Mouse (Mus musculus) liver, embryonic 16.5 days (tissue): ENCODE data around the gene Lgr6. TPM values are rescaled to one million over a fixed set of nuclear protein-coding genes. Genes with fewer than 3 reads are reported as not detected.

Source experiments
- ATAC-seq: fragments of 200-750 bp; cut with Nextera tagmentation; 2 replicates; pipeline ENCODE4 v1.8.0; 2017; ENCODE audit warnings: low read depth, mild to moderate bottlenecking, moderate number of reproducible peaks, moderate library complexity
- H3K27ac ChIP-seq: fragments of 300-500 bp; sonication (generic); 2 replicates; pipeline ENCODE4 v1.5.1; 2014; ENCODE audit warnings: mild to moderate bottlenecking, low read length
- H3K27me3 ChIP-seq: fragments of 300-500 bp; sonication (generic); 2 replicates; pipeline ENCODE4 v1.6.1; 2014; ENCODE audit warnings: low read depth, low read length, mixed read lengths; ENCODE audit not compliant: control insufficient read depth, insufficient read depth
- H3K36me3 ChIP-seq: fragments of 300-500 bp; sonication (generic); 2 replicates; pipeline ENCODE4 v1.6.1; 2014; ENCODE audit warnings: mild to moderate bottlenecking; ENCODE audit not compliant: control insufficient read depth, insufficient read depth
- H3K4me1 ChIP-seq: fragments of 300-500 bp; sonication (generic); 2 replicates; pipeline ENCODE4 v1.6.1; 2014; ENCODE audit warnings: low read depth, low read length, mixed read lengths; ENCODE audit not compliant: control insufficient read depth
- H3K4me2 ChIP-seq: fragments of 300-500 bp; sonication (generic); 2 replicates; pipeline ENCODE4 v1.6.1; 2014; ENCODE audit warnings: low read depth, low read length, mixed read lengths
- H3K4me3 ChIP-seq: fragments of 300-500 bp; sonication (generic); 2 replicates; pipeline ENCODE4 v1.5.1; 2014; ENCODE audit warnings: low read depth, mild to moderate bottlenecking, low read length
- H3K9ac ChIP-seq: fragments of 300-500 bp; sonication (generic); 2 replicates; pipeline ENCODE4 v1.6.1; 2014; ENCODE audit warnings: low read depth, low read length
- H3K9me3 ChIP-seq: fragments of 300-500 bp; sonication (generic); replicated peaks from 2 replicates; pipeline ENCODE4 v1.6.1; 2016; ENCODE audit warnings: low read length; ENCODE audit not compliant: control insufficient read depth
- WGBS: fragments of 180-500 bp; shearing (Covaris S2); extraction: QIAGEN DNeasy Blood & Tissue Kit; methylation state at CpG from one replicate; pipeline ENCODE4 v1.1.7; 2014; ENCODE audit not compliant: insufficient replicate concordance; 5-methylcytosine and 5-hydroxymethylcytosine counted together
- polyA plus RNA-seq: library from polyadenylated mRNA; unstranded; fragments of >200 nt; fragmentation: Nextera tagmentation; extraction: Ambion mirVana; gene quantifications from 2 replicates; pipeline ENCODE4 v1.2.1, GENCODE M21; 2015

The Lgr6 gene
- polyA plus RNA-seq, 1 experiment from 2014 or later, result 0.08 TPM

GRCm38 (mm10) chr1:134962053-134962803 lies 142.8 kb downstream of the Lgr6 start, which contains the start of gene Ube2t:
TSS of gene Ube2t (plus strand) at chr1:134962565.
- Histone ChIP-seq H3K27ac (peak within 1 kb of the TSS; percentile 67), H3K27me3 (no peaks in the 10 kb centered on the region), H3K4me3 (peak within 1 kb of the TSS; percentile 71), H3K9ac (peak within 1 kb of the TSS; percentile 77), H3K36me3 (no peaks in the 10 kb centered on the region), H3K9me3 (no peaks in the 10 kb centered on the region), H3K4me1 (peaks cover 15% of the 10 kb centered on the region), H3K4me2 (peak within 1 kb of the TSS; percentile 77)
- 2% methylated on average over 50 of the region's 50 CpGs for WGBS
- ATAC-seq, result peak; percentile 100

- H3K4me3 ChIP-seq, result no peak overlapping the region
- ATAC-seq, result no peak
- no peak overlapping the region for H3K9ac ChIP-seq
- peaks cover 17% of the 10 kb centered on the region for H3K4me1 ChIP-seq
- H3K9me3 ChIP-seq, result no peaks in the 10 kb centered on the region
- no peaks in the 10 kb centered on the region for H3K36me3 ChIP-seq
- WGBS, result 63% methylated on average over 7 of the region's 7 CpGs
- H3K27me3 ChIP-seq, result no peaks in the 10 kb centered on the region
- no peak overlapping the region for H3K27ac ChIP-seq
- H3K4me2 ChIP-seq, result no peak overlapping the region
These were observed 144.4 kb downstream of the Lgr6 start for GRCm38 (mm10) chr1:134960634-134961033.

GRCm38 (mm10) chr1:134955637-134956176 lies 149.4 kb downstream of the Lgr6 start, which contains the start of gene Ppp1r12b:
TSS of gene Ppp1r12b (minus strand) at chr1:134955942.
- peak within 1 kb of the TSS; percentile 86 for H3K4me2 ChIP-seq
- no peaks in the 10 kb centered on the region for H3K27me3 ChIP-seq
- ATAC-seq, result peak; percentile 99
- peak within 1 kb of the TSS; percentile 94 for H3K9ac ChIP-seq
- H3K27ac ChIP-seq, result peak within 1 kb of the TSS; percentile 76
- no peaks in the 10 kb centered on the region for H3K36me3 ChIP-seq
- H3K4me3 ChIP-seq, result peak within 1 kb of the TSS; percentile 81
- H3K4me1 ChIP-seq, result peaks cover 9% of the 10 kb centered on the region
- WGBS, result under 1% methylated on average over 37 of the region's 39 CpGs
- H3K9me3 ChIP-seq, result no peaks in the 10 kb centered on the region

- Histone ChIP-seq H3K36me3 (no peaks in the 10 kb centered on the region), H3K4me2 (peak overlapping the region; percentile 86), H3K9me3 (no peaks in the 10 kb centered on the region), H3K27ac (peak overlapping the region; percentile 76), H3K27me3 (no peaks in the 10 kb centered on the region), H3K9ac (peak overlapping the region; percentile 94), H3K4me3 (peak overlapping the region; percentile 81), H3K4me1 (peaks cover 9% of the 10 kb centered on the region)
- no peak for ATAC-seq
- WGBS, result 4% methylated on average over 16 of the region's 16 CpGs
These were observed 149.9 kb downstream of the Lgr6 start for GRCm38 (mm10) chr1:134955050-134955636.

- Histone ChIP-seq H3K27me3 (no peaks in the 10 kb centered on the region), H3K4me3 (no peak overlapping the region), H3K27ac (no peak overlapping the region), H3K4me1 (peaks cover 3% of the 10 kb centered on the region), H3K4me2 (no peak overlapping the region), H3K9ac (no peak overlapping the region), H3K9me3 (no peaks in the 10 kb centered on the region), H3K36me3 (no peaks in the 10 kb centered on the region)
- ATAC-seq, result no peak
- WGBS, result 79% methylated on average over 3 of the region's 3 CpGs
These were observed 155.1 kb downstream of the Lgr6 start for GRCm38 (mm10) chr1:134949946-134950345.

- 85% methylated on average over 7 of the region's 7 CpGs for WGBS
These were observed 157.5 kb downstream of the Lgr6 start for GRCm38 (mm10) chr1:134947590-134947989.

GRCm38 (mm10) chr1:134942898-134943297 lies 162.2 kb downstream of the Lgr6 start:
- H3K9me3 ChIP-seq, result no peaks in the 10 kb centered on the region

More at GRCm38 (mm10) chr1:134947590-134947989, 157.5 kb downstream of the Lgr6 start:
- H3K4me1 ChIP-seq, result no peaks in the 10 kb centered on the region
- no peaks in the 10 kb centered on the region for H3K9me3 ChIP-seq
- no peak overlapping the region for H3K9ac ChIP-seq
- no peak overlapping the region for H3K4me3 ChIP-seq
- no peak overlapping the region for H3K4me2 ChIP-seq
- H3K36me3 ChIP-seq, result no peaks in the 10 kb centered on the region
- no peaks in the 10 kb centered on the region for H3K27me3 ChIP-seq
- no peak overlapping the region for H3K27ac ChIP-seq
- ATAC-seq, result no peak

GRCm38 (mm10) chr1:134940863-134941262 lies 164.2 kb downstream of the Lgr6 start:
- no peak overlapping the region for H3K27ac ChIP-seq
- no peaks in the 10 kb centered on the region for H3K36me3 ChIP-seq
- ATAC-seq, result no peak
- no peaks in the 10 kb centered on the region for H3K9me3 ChIP-seq
- H3K4me2 ChIP-seq, result no peak overlapping the region
- H3K27me3 ChIP-seq, result no peaks in the 10 kb centered on the region
- H3K9ac ChIP-seq, result no peak overlapping the region
- WGBS, result 72% methylated on average over 4 of the region's 4 CpGs
- H3K4me1 ChIP-seq, result peaks cover 6% of the 10 kb centered on the region
- H3K4me3 ChIP-seq, result no peak overlapping the region

More at GRCm38 (mm10) chr1:134942898-134943297, 162.2 kb downstream of the Lgr6 start:
- H3K36me3 ChIP-seq, result no peaks in the 10 kb centered on the region
- no peak overlapping the region for H3K4me3 ChIP-seq
- no peak overlapping the region for H3K9ac ChIP-seq
- peaks cover 6% of the 10 kb centered on the region for H3K4me1 ChIP-seq
- H3K4me2 ChIP-seq, result no peak overlapping the region
- no peak for ATAC-seq
- no peak overlapping the region for H3K27ac ChIP-seq
- no peaks in the 10 kb centered on the region for H3K27me3 ChIP-seq
- WGBS, result 77% methylated on average over 2 of the region's 2 CpGs

- Histone ChIP-seq H3K9me3 (no peaks in the 10 kb centered on the region), H3K4me2 (no peak overlapping the region), H3K9ac (no peak overlapping the region), H3K4me3 (no peak overlapping the region), H3K4me1 (peaks cover 6% of the 10 kb centered on the region), H3K27ac (no peak overlapping the region), H3K27me3 (no peaks in the 10 kb centered on the region), H3K36me3 (no peaks in the 10 kb centered on the region)
- ATAC-seq, result no peak
- 57% methylated on average over 1 of the region's 1 CpGs for whole genome bisulfite sequencing
These were observed 166.8 kb downstream of the Lgr6 start for GRCm38 (mm10) chr1:134938233-134938632.
